Mouse (Mus musculus) central nervous system, embryonic 11.5 days (tissue): Measurements from ENCODE around the gene Cdk5. TPM values are rescaled to one million over a fixed set of nuclear protein-coding genes. Genes with fewer than 3 reads are reported as not detected.

Experiments
- polyA plus RNA-seq: library from polyadenylated mRNA; depleted of rRNA; stranded (reverse); fragments of >200 nt; gene quantifications from 2 replicates; pipeline ENCODE4 v1.2.3, GENCODE M21; 2012; rRNA removed

Gene Cdk5
- 80.4 and 94.6 TPM in 2 replicates for polyA plus RNA-seq

GRCm38 (mm10) chr5:24423129-24424003 lies at the start of gene Cdk5, which contains the start of gene Slc4a2:
Gene Cdk5 (minus strand): TSS chr5:24423530.
Gene Slc4a2 (plus strand): TSS chr5:24423837.

DNA sequence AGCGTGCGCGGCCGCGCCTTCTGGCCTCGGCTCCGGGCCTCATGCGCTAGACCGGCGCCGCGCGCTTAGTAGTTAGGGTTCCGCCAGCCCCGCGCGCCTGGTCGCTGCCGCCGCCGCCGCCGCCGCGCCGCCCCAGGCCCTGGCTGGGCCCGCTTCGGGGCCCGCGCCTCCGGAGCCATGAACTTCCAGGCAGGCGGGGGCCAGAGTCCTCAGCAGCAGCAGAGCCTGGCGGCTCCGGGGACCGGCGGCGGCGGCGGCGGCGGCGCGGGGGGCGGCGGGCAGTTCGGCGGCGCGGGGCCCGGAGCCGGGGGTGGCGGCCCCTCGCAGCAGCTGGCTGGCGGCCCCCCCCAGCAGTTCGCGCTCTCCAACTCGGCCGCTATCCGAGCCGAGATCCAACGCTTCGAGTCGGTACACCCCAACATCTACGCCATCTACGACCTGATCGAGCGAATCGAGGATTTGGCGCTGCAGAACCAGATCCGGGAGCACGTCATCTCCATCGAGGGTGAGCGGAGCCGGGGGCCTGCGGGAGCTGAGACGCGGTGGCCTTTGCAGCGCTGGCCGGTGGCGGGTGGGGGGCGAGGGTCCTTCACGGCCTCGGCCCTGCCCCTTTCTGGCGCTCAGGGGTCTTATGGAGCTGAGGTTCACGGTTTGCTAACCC lies 28.8 kb upstream of the Cdk5 start, which contains the start of gene Agap3:
Gene Agap3, plus strand, starts transcription at position 148 of the 661 bp plus-strand sequence.

DNA sequence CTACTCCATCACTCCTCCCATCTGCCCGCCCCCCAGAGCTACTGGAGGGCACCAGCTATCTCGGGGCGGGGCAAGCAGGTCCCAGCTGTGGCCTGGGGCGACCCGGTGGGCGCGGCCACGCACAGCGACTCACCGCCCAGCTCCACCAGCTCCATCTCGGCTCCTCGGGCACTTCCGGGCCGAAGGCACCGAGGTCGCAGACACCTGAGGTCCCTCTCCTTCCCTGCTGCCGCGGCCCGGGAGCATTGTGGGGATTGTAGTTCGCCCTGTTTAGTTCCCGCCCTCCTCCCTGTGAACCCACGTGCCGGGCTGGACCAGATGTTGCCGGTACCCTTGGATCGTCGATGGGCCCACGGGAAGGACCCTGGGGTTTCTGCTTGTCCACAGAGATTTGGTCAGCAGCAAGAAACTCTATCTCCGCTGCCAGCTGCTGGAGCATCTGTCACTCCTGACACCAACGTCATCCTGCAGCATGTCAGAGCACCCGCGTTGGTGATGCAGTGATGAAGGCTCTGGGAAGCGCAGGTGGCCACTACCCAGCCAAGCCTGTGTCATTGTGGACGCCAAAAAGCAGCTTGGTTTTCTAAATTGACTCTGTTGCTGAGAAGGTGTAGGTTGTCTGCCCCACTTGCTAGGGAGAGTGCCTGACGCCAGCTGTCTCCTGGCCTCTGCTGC lies 24.4 kb upstream of the Cdk5 start, which contains the start of gene Tmub1:
Gene Tmub1, minus strand, starts transcription at position 231 of the 675 bp plus-strand sequence.

DNA sequence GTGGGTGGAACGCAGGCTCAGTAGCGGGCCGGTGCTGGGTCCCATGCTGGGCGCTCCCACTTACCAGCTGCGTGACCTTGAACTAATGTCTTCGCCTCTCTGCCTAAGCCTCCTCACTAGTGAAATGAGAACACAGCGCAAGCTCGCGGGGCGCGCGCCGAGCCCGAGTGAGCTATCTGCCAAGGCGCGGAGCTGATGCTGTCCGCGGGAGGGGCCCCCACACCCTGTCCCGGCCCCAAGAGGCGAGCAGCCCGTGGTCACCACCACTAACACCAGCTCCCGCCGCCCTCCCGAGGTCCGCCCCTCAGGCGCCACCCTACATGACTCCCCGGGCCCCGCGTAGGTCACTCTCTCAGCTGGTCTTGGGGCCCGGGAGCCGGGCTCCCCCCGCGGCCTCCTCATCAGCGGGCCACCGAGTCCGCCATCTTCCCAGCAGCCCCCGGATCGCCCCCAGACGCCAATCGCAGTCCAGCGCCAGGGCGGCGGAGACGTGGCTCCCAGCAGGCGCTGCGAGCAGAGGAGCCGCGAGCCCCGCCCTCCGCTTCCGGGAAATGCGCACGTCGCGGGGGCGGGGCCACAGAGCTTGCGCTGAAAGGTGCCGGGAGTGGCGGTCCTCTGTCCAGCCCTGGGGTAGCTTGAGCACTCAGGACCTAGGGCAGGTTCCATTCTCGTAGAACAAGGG lies 21.6 kb upstream of the Cdk5 start, which contains the start of gene Fastk:
Gene Fastk, minus strand, starts transcription at position 542 of the 682 bp plus-strand sequence.

GRCm38 (mm10) chr5:24413042-24413693 lies 10.2 kb downstream of the Cdk5 start, which contains the start of gene Asic3:
Gene Asic3 (plus strand): TSS chr5:24413392.

GRCm38 (mm10) chr5:24393392-24393997 lies 29.8 kb downstream of the Cdk5 start, which contains the start of gene Abcb8:
Gene Abcb8 (plus strand): TSS chr5:24393663.

DNA sequence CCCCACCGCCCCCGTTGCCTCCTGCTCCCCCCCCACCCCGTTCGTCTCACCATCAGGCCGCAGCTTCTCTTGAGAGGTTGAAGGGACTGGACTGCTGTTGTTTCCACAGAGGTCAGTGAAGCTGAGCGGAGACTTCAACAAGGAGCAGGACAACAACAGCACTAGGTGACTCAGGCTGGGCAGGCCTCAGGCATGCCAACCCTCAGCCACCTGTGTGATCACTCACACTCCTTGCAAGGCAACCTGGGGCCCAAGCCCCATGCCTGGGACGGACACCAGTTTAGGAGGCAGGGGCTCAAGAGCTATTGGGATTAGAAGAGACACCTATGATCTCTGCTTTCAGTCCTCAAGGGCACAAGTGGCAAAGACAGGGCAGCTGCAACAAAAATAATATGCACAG lies 31.5 kb downstream of the Cdk5 start, which contains the start of gene Atg9b:
Gene Atg9b, minus strand, starts transcription at position 280 of the 400 bp plus-strand sequence.

Other genes starting within 250 kb of the Cdk5 start
- gene Kcnh2, start 71.9 kb downstream of the Cdk5 start, polyA plus RNA-seq = 24.6 and 31.4 TPM in 2 replicates
- gene Nos3, start 58.7 kb downstream of the Cdk5 start, polyA plus RNA-seq = 6.3 and 7.0 TPM in 2 replicates
- gene Atg9b, start 31.4 kb downstream of the Cdk5 start, polyA plus RNA-seq = 0.38 and 0.76 TPM in 2 replicates
- gene Abcb8, start 29.9 kb downstream of the Cdk5 start, polyA plus RNA-seq = 38.0 and 40.4 TPM in 2 replicates
- 0.61 and 2.1 TPM in 2 replicates for gene Asic3, start 10.1 kb downstream of the Cdk5 start, polyA plus RNA-seq
- gene Slc4a2, start 307 bp upstream of the Cdk5 start, polyA plus RNA-seq = 42.8 and 52.9 TPM in 2 replicates
- 105 and 166 TPM in 2 replicates for gene Fastk, start 21.8 kb upstream of the Cdk5 start, polyA plus RNA-seq
- gene Tmub1, start 24.3 kb upstream of the Cdk5 start, polyA plus RNA-seq = 20.9 and 24.5 TPM in 2 replicates
- 123 and 155 TPM in 2 replicates for gene Agap3, start 28.6 kb upstream of the Cdk5 start, polyA plus RNA-seq
- gene Gbx1, start 103.7 kb upstream of the Cdk5 start, polyA plus RNA-seq = 0.43 and 0.80 TPM in 2 replicates
- 0.36 and 0.98 TPM in 2 replicates for gene Asb10, start 117.4 kb upstream of the Cdk5 start, polyA plus RNA-seq
- 0.14 and 0.21 TPM in 2 replicates for gene 4931409K22Rik, start 133.3 kb upstream of the Cdk5 start, polyA plus RNA-seq
- gene Abcf2, start 153.9 kb upstream of the Cdk5 start, polyA plus RNA-seq = 92.7 and 95.7 TPM in 2 replicates
- 20.2 and 22.1 TPM in 2 replicates for gene Chpf2, start 163.2 kb upstream of the Cdk5 start, polyA plus RNA-seq
- gene Smarcd3, start 200.9 kb upstream of the Cdk5 start, polyA plus RNA-seq = 71.6 and 79.7 TPM in 2 replicates